12 mouse cellular contexts compared by ENCODE assay signal in genomic region chr1:165786296-165786695, GRCm38 (mm10). TPM values are rescaled to one million over a fixed set of nuclear protein-coding genes. Genes with fewer than 3 reads are reported as not detected.
DNase-seq lines count a peak whose midpoint lies in the region; ATAC-seq lines count a peak whose summit lies in the region.
"Had no signal": no experiment of that assay in that cellular context is flagged by ENCODE, and none has a peak within 500 bp of the region (broad histone marks: within the 10 kb centered on the region; RNA-seq: fewer than 3 reads in every experiment).

No protein-coding gene starts in this region.

- peak; percentile 88 for DNase-seq in NIH3T3 (ENCODE audit: low read depth)
- peak; percentile 75 for DNase-seq in embryo, embryonic 10.5 days (ENCODE audit: low spot score)
- DNase-seq in midbrain, embryonic 14.5 days, result peak; percentile 52
- DNase-seq in kidney, postnatal 14 days, result no peak
- DNase-seq in cerebellum, postnatal 25 days, result no peak
- DNase-seq: gastrocnemius, postnatal 14 days; heart, postnatal 14 days; kidney, postnatal 36 days; lung, postnatal 14 days; right cerebral cortex, postnatal 25 days had no signal

- no peak overlapping the region for H3K9ac ChIP-seq in hindbrain, embryonic 12.5 days
- no peak overlapping the region for H3K9ac ChIP-seq in midbrain, embryonic 14.5 days (replicated peaks; ENCODE audit: low read length)
- H3K9ac ChIP-seq in heart, embryonic 11.5 days (ENCODE audit: low read depth, low read length), result no peak overlapping the region

- no peaks in the 10 kb centered on the region for H3K9me3 ChIP-seq in hindbrain, embryonic 12.5 days (replicated peaks)
- H3K9me3 ChIP-seq in midbrain, embryonic 14.5 days (ENCODE audit: control insufficient read depth, low read length), result no peaks in the 10 kb centered on the region
- H3K9me3 ChIP-seq in heart, embryonic 11.5 days (replicated peaks; ENCODE audit: control insufficient read depth, low read length), result no peaks in the 10 kb centered on the region

- no peak overlapping the region for H3K4me3 ChIP-seq in hindbrain, embryonic 12.5 days
- no peak overlapping the region for H3K4me3 ChIP-seq in midbrain, embryonic 14.5 days (replicated peaks; ENCODE audit: low read depth, low read length)
- H3K4me3 ChIP-seq in heart, embryonic 11.5 days (ENCODE audit: low read depth, low read length), result no peak overlapping the region

- ATAC-seq in hindbrain, embryonic 12.5 days (ENCODE audit: low FRiP score), result peak; percentile 79
- ATAC-seq in midbrain, embryonic 14.5 days (ENCODE audit: low FRiP score, low TSS enrichment), result peak; percentile 55; the same call in 1 of the 2 replicates
- no peak for ATAC-seq in heart, embryonic 11.5 days (replicated peaks; ENCODE audit: insufficient number of reproducible peaks, low FRiP score, low TSS enrichment)

- no peaks in the 10 kb centered on the region for H3K36me3 ChIP-seq in hindbrain, embryonic 12.5 days
- H3K36me3 ChIP-seq in midbrain, embryonic 14.5 days (ENCODE audit: control insufficient read depth, insufficient read depth, low read length), result no peaks in the 10 kb centered on the region
- H3K36me3 ChIP-seq in heart, embryonic 11.5 days (ENCODE audit: control insufficient read depth, insufficient read depth, low read length), result no peaks in the 10 kb centered on the region

- H3K27me3 ChIP-seq in hindbrain, embryonic 12.5 days, result peaks cover 58% of the 10 kb centered on the region
- peaks cover 9% of the 10 kb centered on the region; the same call in 1 of the 2 replicates for H3K27me3 ChIP-seq in midbrain, embryonic 14.5 days (ENCODE audit: control insufficient read depth, insufficient read depth, low read length)
- H3K27me3 ChIP-seq in heart, embryonic 11.5 days (ENCODE audit: control insufficient read depth, insufficient read depth, low read length), result no peaks in the 10 kb centered on the region

- 23% methylated on average over 11 of the region's 11 CpGs for whole genome bisulfite sequencing in hindbrain, embryonic 12.5 days
- WGBS in midbrain, embryonic 14.5 days, result 21% methylated on average over 11 of the region's 11 CpGs
- 74% methylated on average over 11 of the region's 11 CpGs for WGBS in heart, embryonic 11.5 days (ENCODE audit: insufficient replicate concordance)

- H3K4me2 ChIP-seq in hindbrain, embryonic 12.5 days (replicated peaks), result peak overlapping the region; percentile 7
- H3K4me2 ChIP-seq in midbrain, embryonic 14.5 days (ENCODE audit: low read length), result peak overlapping the region; percentile 30
- H3K4me2 ChIP-seq in heart, embryonic 11.5 days, result no peak overlapping the region

- H3K4me1 ChIP-seq in hindbrain, embryonic 12.5 days, result peaks cover 4% of the 10 kb centered on the region; the same call in 1 of the 2 replicates
- H3K4me1 ChIP-seq in midbrain, embryonic 14.5 days (ENCODE audit: control insufficient read depth, insufficient read depth, low read length), result 0 out of 2 replicates have a peak, but pooled peaks cover 6% of the 10 kb centered on the region
- no peaks in the 10 kb centered on the region for H3K4me1 ChIP-seq in heart, embryonic 11.5 days (ENCODE audit: control insufficient read depth, insufficient read depth, low read length)

- no peak overlapping the region; the same call in 1 of the 2 replicates for H3K27ac ChIP-seq in hindbrain, embryonic 12.5 days
- peak overlapping the region; percentile 46; the same call in 1 of the 2 replicates for H3K27ac ChIP-seq in midbrain, embryonic 14.5 days (replicated peaks; ENCODE audit: low read depth, low read length)
- no peak overlapping the region for H3K27ac ChIP-seq in heart, embryonic 11.5 days (ENCODE audit: low read depth, low read length)

RNA-seq across cellular contexts. Expression of gene Cd247, which starts 2.2 kb away (rescaled TPM):
- polyA plus RNA-seq in hindbrain, embryonic 12.5 days (2016; fragmentation: Nextera tagmentation; extraction: Ambion mirVana), result 1.3 and 1.5 TPM in 2 replicates
- 1.5 and 2.1 TPM in 2 replicates for polyA plus RNA-seq in midbrain, embryonic 14.5 days (2014; fragmentation: Nextera tagmentation; extraction: Ambion mirVana)
- 0.64 and 0.90 TPM in 2 replicates for polyA plus RNA-seq in heart, embryonic 11.5 days (2014; fragmentation: Nextera tagmentation; extraction: Ambion mirVana)

RNA-seq across cellular contexts. Expression of gene Creg1, which starts 22.8 kb away (rescaled TPM):
- 35.8 and 38.9 TPM in 2 replicates for polyA plus RNA-seq in hindbrain, embryonic 12.5 days (2016; fragmentation: Nextera tagmentation; extraction: Ambion mirVana)
- polyA plus RNA-seq in midbrain, embryonic 14.5 days (2014; fragmentation: Nextera tagmentation; extraction: Ambion mirVana), result 24.7 and 31.8 TPM in 2 replicates
- polyA plus RNA-seq in heart, embryonic 11.5 days (2014; fragmentation: Nextera tagmentation; extraction: Ambion mirVana), result 108 and 109 TPM in 2 replicates

Comparison
In these comparisons a context has a peak if more than half of its experiments do, and no peak if none do; other contexts are left out.
1. DNase-seq: peak in NIH3T3 (single experiment), embryo, embryonic 10.5 days (single experiment) and midbrain, embryonic 14.5 days (single experiment); none in kidney, postnatal 14 days (single experiment) and cerebellum, postnatal 25 days (0 of 2).